Mouse (Mus musculus) E14TG2a.4 (cell line): Measurements from ENCODE around the gene Pla2g3.

Experiments used
- H3K27me3 ChIP-seq: 2 replicates; pipeline ENCODE4 v1.6.1; 2014; ENCODE audit warnings: low read length, control low read depth; ENCODE audit not compliant: insufficient read depth
- H3K36me3 ChIP-seq: 2 replicates; pipeline ENCODE4 v1.6.1; 2014; ENCODE audit warnings: low read length, control low read depth; ENCODE audit not compliant: insufficient read depth
- H3K4me1 ChIP-seq: replicated peaks from 2 replicates; pipeline ENCODE4 v1.6.1; 2014; ENCODE audit warnings: low read depth, low read length, control low read depth
- H3K4me3 ChIP-seq: replicated peaks from 2 replicates; pipeline ENCODE4 v1.5.1; 2014; ENCODE audit warnings: mild to moderate bottlenecking, low read length
- H3K9me3 ChIP-seq: 2 replicates; pipeline ENCODE4 v1.6.1; 2014; ENCODE audit warnings: low read length, control low read depth
- CTCF ChIP-seq: conservative IDR thresholded peaks from 2 replicates; pipeline ENCODE4 v1.5.1; 2014; ENCODE audit warnings: low read length
- NANOG ChIP-seq: IDR thresholded peaks from 2 replicates; pipeline ENCODE4 v1.6.1; 2014; ENCODE audit warnings: borderline replicate concordance, low read length, mixed read lengths
- POU5F1 ChIP-seq: IDR thresholded peaks from 2 replicates; pipeline ENCODE4 v1.6.1; 2014; ENCODE audit warnings: low read length, borderline replicate concordance

Pla2g3 gene

GRCm38 (mm10) chr11:3514529-3515054 is 26.5 kb downstream of the Pla2g3 start, which contains the start of gene Selenom:
Gene Selenom, plus strand, starts transcription at chr11:3514684.
- H3K4me3 ChIP-seq: peak within 1 kb of the TSS; percentile 79
- no peaks in the 10 kb centered on the region for H3K9me3 ChIP-seq
- peaks cover 47% of the 10 kb centered on the region for H3K4me1 ChIP-seq
- peaks cover 12% of the 10 kb centered on the region for H3K36me3 ChIP-seq
- H3K27me3 ChIP-seq: peaks cover 52% of the 10 kb centered on the region
- peak; percentile 64 for TF ChIP-seq CTCF
- no peak for TF ChIP-seq POU5F1

- Histone ChIP-seq H3K9me3 (no peaks in the 10 kb centered on the region), H3K4me3 (peak overlapping the region; percentile 79), H3K36me3 (peaks cover 18% of the 10 kb centered on the region), H3K4me1 (peaks cover 47% of the 10 kb centered on the region), H3K27me3 (peaks cover 56% of the 10 kb centered on the region)
- TF ChIP-seq POU5F1 (no peak), NANOG (no peak), CTCF (no peak)
Measured at GRCm38 (mm10) chr11:3515216-3515615, 27.1 kb downstream of the Pla2g3 start.

DNA sequence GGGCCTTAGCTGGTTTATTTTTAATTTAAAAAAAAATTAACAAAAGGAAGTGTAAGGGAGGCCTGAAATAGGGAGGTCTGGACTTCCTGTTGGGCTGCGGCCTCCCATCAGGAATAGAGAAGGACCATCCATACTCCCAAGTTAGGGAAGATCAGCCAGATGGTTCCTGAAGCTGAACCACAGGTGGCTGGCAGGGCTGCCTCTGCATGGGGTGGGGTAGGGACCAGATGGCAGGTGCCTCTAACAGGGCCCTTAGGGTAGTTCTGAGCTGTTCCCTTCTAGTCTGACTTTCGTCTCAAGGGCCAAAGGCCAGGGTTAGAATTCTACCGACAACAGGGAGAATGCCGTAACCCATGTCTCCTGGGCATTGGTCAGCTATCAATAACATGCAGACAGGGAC is 27.6 kb downstream of the Pla2g3 start:
- Histone ChIP-seq H3K27me3 (peaks cover 58% of the 10 kb centered on the region), H3K9me3 (no peaks in the 10 kb centered on the region), H3K4me1 (peaks cover 50% of the 10 kb centered on the region), H3K36me3 (peaks cover 23% of the 10 kb centered on the region), H3K4me3 (peak overlapping the region; percentile 79)
- TF ChIP-seq NANOG: no peak
- no peak for TF ChIP-seq CTCF
- TF ChIP-seq POU5F1: no peak

DNA sequence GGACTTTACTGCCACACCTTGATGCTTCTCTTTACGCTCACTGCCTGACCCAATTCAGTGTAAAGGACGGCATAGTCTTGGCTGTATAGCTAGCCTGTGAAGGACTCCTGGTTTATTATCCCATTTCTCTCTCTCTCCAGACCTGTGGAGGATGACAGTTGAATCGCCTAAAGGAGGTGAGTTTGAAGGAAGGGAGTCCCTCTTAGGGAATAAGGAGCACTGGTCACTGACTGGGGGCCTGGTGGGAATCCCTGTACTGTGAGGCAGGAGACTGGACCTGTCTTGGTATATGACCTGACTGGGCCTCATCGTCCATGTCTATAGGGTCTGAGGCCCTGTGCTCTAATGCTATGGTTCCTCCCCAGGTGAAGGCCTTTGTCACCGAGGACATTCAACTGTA is 28.0 kb downstream of the Pla2g3 start:
- H3K27me3 ChIP-seq: peaks cover 58% of the 10 kb centered on the region
- peaks cover 27% of the 10 kb centered on the region for H3K36me3 ChIP-seq
- peak overlapping the region; percentile 79; the same call in 1 of the 2 replicates for H3K4me3 ChIP-seq
- no peak for TF ChIP-seq NANOG
- no peak for TF ChIP-seq POU5F1
- no peak for TF ChIP-seq CTCF
- peaks cover 55% of the 10 kb centered on the region for H3K4me1 ChIP-seq
- H3K9me3 ChIP-seq: no peaks in the 10 kb centered on the region

GRCm38 (mm10) chr11:3516859-3517845 is 29.1 kb downstream of the Pla2g3 start:
- TF ChIP-seq CTCF (no peak), POU5F1 (no peak), NANOG (no peak)
- Histone ChIP-seq H3K27me3 (peaks cover 61% of the 10 kb centered on the region), H3K36me3 (peaks cover 38% of the 10 kb centered on the region), H3K9me3 (no peaks in the 10 kb centered on the region), H3K4me1 (peaks cover 65% of the 10 kb centered on the region), H3K4me3 (peak overlapping the region; percentile 68)

DNA sequence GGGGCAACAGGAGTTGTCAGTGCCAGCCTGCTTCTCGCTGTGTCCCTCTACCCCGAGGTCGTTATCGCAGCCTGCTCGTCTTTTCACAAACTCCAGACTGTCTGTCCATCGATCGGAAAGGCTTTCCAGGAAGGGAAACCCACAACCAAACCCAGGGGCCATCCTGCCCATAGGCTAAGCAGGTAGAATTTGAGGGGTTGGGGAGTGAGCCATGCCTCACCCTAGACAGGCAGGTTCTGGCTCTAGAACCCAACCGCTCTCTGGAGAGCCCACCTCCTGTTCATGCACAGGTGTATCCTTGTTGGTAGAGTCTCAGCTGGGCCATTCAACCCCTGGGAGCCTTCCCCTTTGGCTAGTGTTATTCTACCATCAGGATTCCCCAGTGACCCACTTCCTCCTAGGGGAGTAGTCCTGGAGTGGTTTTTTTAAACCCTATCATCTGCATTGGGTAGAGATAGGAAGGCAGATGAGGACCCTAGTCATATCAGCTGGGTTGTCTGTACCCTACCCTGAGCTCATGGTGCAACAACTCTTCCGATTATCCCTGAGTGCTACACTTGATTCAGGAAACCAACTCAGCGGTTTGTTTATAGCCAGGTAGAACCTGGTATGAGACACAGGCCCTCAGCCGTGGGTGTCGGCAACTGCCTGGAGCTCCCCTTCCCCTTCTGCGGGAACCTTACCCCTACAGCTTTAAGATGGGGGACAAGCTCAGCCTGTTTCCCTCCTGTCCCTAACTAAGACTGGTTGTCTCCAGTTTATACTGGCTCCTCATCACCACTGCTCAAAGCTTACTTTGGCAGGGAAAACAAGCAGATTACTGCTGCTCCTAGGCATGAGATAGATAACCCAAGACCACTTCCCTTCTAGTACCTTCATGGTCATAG is 30.0 kb downstream of the Pla2g3 start:
- Histone ChIP-seq H3K4me1 (peaks cover 67% of the 10 kb centered on the region), H3K4me3 (peak overlapping the region; percentile 68), H3K9me3 (no peaks in the 10 kb centered on the region), H3K27me3 (peaks cover 61% of the 10 kb centered on the region), H3K36me3 (peaks cover 47% of the 10 kb centered on the region)
- TF ChIP-seq CTCF: no peak
- no peak for TF ChIP-seq POU5F1
- TF ChIP-seq NANOG: no peak

- Histone ChIP-seq H3K27me3 (peaks cover 61% of the 10 kb centered on the region), H3K4me3 (no peak overlapping the region), H3K36me3 (peaks cover 58% of the 10 kb centered on the region), H3K4me1 (peaks cover 62% of the 10 kb centered on the region), H3K9me3 (no peaks in the 10 kb centered on the region)
- TF ChIP-seq NANOG: no peak
- no peak for TF ChIP-seq CTCF
Measured at GRCm38 (mm10) chr11:3519051-3519726, 31.1 kb downstream of the Pla2g3 start.
